Mouse (Mus musculus): ENCODE data around the gene Ank.
"Not testable (repeated sequence)": the region's sequence is repeated elsewhere in the genome, so short reads cannot be mapped to it uniquely, and the experiment has no call there.

Ank gene

GRCm38 (mm10) chr15:27467081-27467491, 609 bp downstream of the Ank start:
- no peak for DNase-seq (ENCODE audit: low read depth, low spot score)

- no peak for DNase-seq (ENCODE audit: low read depth, low spot score)
Observed at GRCm38 (mm10) chr15:27467641-27468040, 1.2 kb downstream of the Ank start.

- no peak for DNase-seq (ENCODE audit: low read depth, low spot score)
Observed at GRCm38 (mm10) chr15:27468822-27469488, 2.5 kb downstream of the Ank start.

- DNase-seq (ENCODE audit: low read depth, low spot score): not testable (repeated sequence)
Observed at GRCm38 (mm10) chr15:27470346-27470745, 3.9 kb downstream of the Ank start.

- DNase-seq (ENCODE audit: low read depth, low spot score): no peak
Observed at GRCm38 (mm10) chr15:27472315-27472714, 5.8 kb downstream of the Ank start.

GRCm38 (mm10) chr15:27475988-27476387, 9.5 kb downstream of the Ank start:
- DNase-seq (ENCODE audit: low read depth, low spot score): peak; percentile 84

- no peak for DNase-seq (ENCODE audit: low read depth, low spot score)
Observed at GRCm38 (mm10) chr15:27476671-27477070, 10.2 kb downstream of the Ank start.

GRCm38 (mm10) chr15:27477159-27477558, 10.7 kb downstream of the Ank start:
- no peak for DNase-seq (ENCODE audit: low read depth, low spot score)

- DNase-seq (ENCODE audit: low read depth, low spot score): peak; percentile 83
Observed at GRCm38 (mm10) chr15:27477630-27478029, 11.2 kb downstream of the Ank start.

- DNase-seq (ENCODE audit: low read depth, low spot score): no peak
Observed at GRCm38 (mm10) chr15:27480333-27481015, 14.0 kb downstream of the Ank start.

- no peak for DNase-seq (ENCODE audit: low read depth, low spot score)
Observed at GRCm38 (mm10) chr15:27481956-27482355, 15.5 kb downstream of the Ank start.

GRCm38 (mm10) chr15:27483183-27483582, 16.7 kb downstream of the Ank start:
- DNase-seq (ENCODE audit: low read depth, low spot score): no peak

GRCm38 (mm10) chr15:27485567-27486278, 19.2 kb downstream of the Ank start:
- DNase-seq (ENCODE audit: low read depth, low spot score): no peak

- no peak for DNase-seq (ENCODE audit: low read depth, low spot score)
Observed at GRCm38 (mm10) chr15:27486279-27486618, 19.8 kb downstream of the Ank start.

- DNase-seq (ENCODE audit: low read depth, low spot score): no peak
Observed at GRCm38 (mm10) chr15:27487059-27487458, 20.6 kb downstream of the Ank start.

GRCm38 (mm10) chr15:27488042-27488441, 21.6 kb downstream of the Ank start:
- DNase-seq (ENCODE audit: low read depth, low spot score): no peak

GRCm38 (mm10) chr15:27490676-27491075, 24.2 kb downstream of the Ank start:
- no peak for DNase-seq (ENCODE audit: low read depth, low spot score)

GRCm38 (mm10) chr15:27491425-27492070, 25.1 kb downstream of the Ank start:
- DNase-seq (ENCODE audit: low read depth, low spot score): no peak

GRCm38 (mm10) chr15:27492156-27492555, 25.7 kb downstream of the Ank start:
- DNase-seq (ENCODE audit: low read depth, low spot score): no peak

GRCm38 (mm10) chr15:27492734-27493133, 26.3 kb downstream of the Ank start:
- DNase-seq (ENCODE audit: low read depth, low spot score): no peak

GRCm38 (mm10) chr15:27493516-27493915, 27.0 kb downstream of the Ank start:
- no peak for DNase-seq (ENCODE audit: low read depth, low spot score)

GRCm38 (mm10) chr15:27495981-27496401, 29.5 kb downstream of the Ank start:
- no peak for DNase-seq (ENCODE audit: low read depth, low spot score)
